Comparison of ENCODE assay signal across 8 mouse cellular contexts in genomic region chr16:29735371-29736008, GRCm38 (mm10).
A peak's percentile ranks its signal among the peaks of the same experiment; 100 is the strongest.
DNase-seq lines count a peak whose midpoint lies in the region; ATAC-seq and TF ChIP-seq lines count a peak whose summit lies in the region.

No protein-coding gene starts in this region.

- 0 out of 2 replicates have a peak, but pooled peaks have one; percentile 6 for TF ChIP-seq CTCF in layer of hippocampus, adult 2 months (conservative IDR thresholded peaks at IDR 0.05)

- peaks cover 73% of the 10 kb centered on the region for H3K27me3 ChIP-seq in hindbrain, embryonic 14.5 days (ENCODE audit: control insufficient read depth, insufficient read depth, low read length)

- H3K4me3 ChIP-seq in layer of hippocampus, adult 2 months = no peak overlapping the region
- no peak overlapping the region for H3K4me3 ChIP-seq in hindbrain, embryonic 14.5 days (replicated peaks; ENCODE audit: low read length)

- no peaks in the 10 kb centered on the region for H3K9me3 ChIP-seq in hindbrain, embryonic 14.5 days (ENCODE audit: control insufficient read depth, low read length)

- no peak overlapping the region for H3K4me2 ChIP-seq in hindbrain, embryonic 14.5 days (replicated peaks)

- no peak overlapping the region for H3K9ac ChIP-seq in hindbrain, embryonic 14.5 days

- 0 out of 2 replicates have a peak, but pooled peaks have one; percentile 24 for ATAC-seq in hindbrain, embryonic 14.5 days (ENCODE audit: low FRiP score)

- peaks cover 11% of the 10 kb centered on the region for H3K4me1 ChIP-seq in hindbrain, embryonic 14.5 days (replicated peaks; ENCODE audit: control insufficient read depth, insufficient read depth, low read length)

- H3K27ac ChIP-seq in layer of hippocampus, adult 2 months = no peak overlapping the region
- no peak overlapping the region for H3K27ac ChIP-seq in hindbrain, embryonic 14.5 days

- H3K36me3 ChIP-seq in hindbrain, embryonic 14.5 days (replicated peaks; ENCODE audit: control insufficient read depth, insufficient read depth) = no peaks in the 10 kb centered on the region

- WGBS in hindbrain, embryonic 14.5 days = 25% methylated on average over 12 of the region's 12 CpGs

- DNase-seq in layer of hippocampus, adult 2 months (ENCODE audit: low spot score in 2 of 2) = no peak
- DNase-seq in layer of hippocampus, adult 9-10 months (ENCODE audit: low spot score) = no peak
- peak; percentile 62 for DNase-seq in embryo, embryonic 11 days
- DNase-seq in hindbrain, embryonic 14.5 days (ENCODE audit: low spot score) = no peak
- peak; percentile 16 to 49 for DNase-seq in monocyte, adult 2 months (ENCODE audit: low read depth in 1 of 2, low spot score in 2 of 2)
- DNase-seq in left cerebral cortex, adult 9 months (ENCODE audit: low spot score in 2 of 2) = no peak
- DNase-seq in adrenal gland, adult 8-10 months = no peak
- DNase-seq in right cerebral cortex, postnatal 25 days = no peak

Comparison
In these comparisons a context has a peak if more than half of its experiments do, and no peak if none do; other contexts are left out.
1. DNase-seq: peak in embryo, embryonic 11 days (single experiment) and monocyte, adult 2 months (2 of 2); none in layer of hippocampus, adult 2 months (0 of 2), layer of hippocampus, adult 9-10 months (single experiment), hindbrain, embryonic 14.5 days (single experiment), left cerebral cortex, adult 9 months (0 of 2), adrenal gland, adult 8-10 months (single experiment) and right cerebral cortex, postnatal 25 days (single experiment).